Mouse (Mus musculus) mouse trophoblast stem cell (cell line): ENCODE measurements around the gene Gm5737.

Experiments
- in situ Hi-C, 2 experiments: fragments of 300-500 bp; cut with MseI, MboI; formaldehyde crosslinking; loops; 2 replicates in 1 of 2; 3 replicates in 1 of 2; pipeline ENCODE4 v1.15.1; 2025

Gm5737 gene

GRCm38 (mm10) chr7:120811834-120812415 lies at the start of gene Gm5737:
Gene Gm5737 (plus strand): TSS chr7:120812365.
- in situ Hi-C loops = no loop called here

DNA sequence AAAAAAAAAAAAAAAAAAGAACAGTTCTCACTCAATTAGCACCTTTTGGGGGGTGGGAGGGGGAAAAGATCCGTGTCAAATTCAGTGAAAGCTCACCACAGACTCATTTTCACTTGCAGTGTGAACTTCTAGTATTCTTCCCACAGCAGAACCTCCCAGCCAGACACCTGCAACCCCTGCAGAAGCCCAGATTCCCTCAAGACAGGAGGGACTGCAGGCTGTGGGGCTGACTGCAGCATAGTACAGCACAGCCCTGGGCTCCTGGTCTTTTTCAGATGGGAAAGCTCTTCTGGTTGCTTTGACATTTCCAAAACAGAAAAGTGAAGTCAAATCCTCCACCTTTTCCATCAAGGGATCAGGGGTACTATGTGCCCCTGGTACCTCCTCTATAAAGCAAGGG lies 44.8 kb upstream of the Gm5737 start:
- in situ Hi-C loops = no loop called here

DNA sequence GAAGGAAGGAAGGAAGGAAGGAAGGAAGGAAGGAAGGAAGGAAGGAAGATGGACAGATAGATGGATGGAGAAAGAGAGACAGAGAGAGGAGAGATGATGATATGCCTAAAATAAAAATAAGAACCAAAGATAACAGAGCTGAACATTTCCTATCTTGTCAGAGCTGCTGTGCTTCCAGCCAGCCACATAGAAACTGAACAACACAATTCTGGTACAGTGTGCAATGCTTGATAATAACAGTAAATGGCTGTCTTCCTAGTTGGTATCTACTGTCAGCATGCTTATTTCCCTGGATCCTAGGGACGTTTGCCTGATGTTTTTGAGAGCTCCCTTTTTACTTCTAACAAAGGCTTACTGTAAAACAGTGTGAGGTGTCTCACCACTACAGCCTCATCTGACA lies 40.8 kb upstream of the Gm5737 start:
- in situ Hi-C loops = no loop called here

- in situ Hi-C loops = no loop called here
These were observed 34.2 kb upstream of the Gm5737 start for GRCm38 (mm10) chr7:120778012-120778411.

DNA sequence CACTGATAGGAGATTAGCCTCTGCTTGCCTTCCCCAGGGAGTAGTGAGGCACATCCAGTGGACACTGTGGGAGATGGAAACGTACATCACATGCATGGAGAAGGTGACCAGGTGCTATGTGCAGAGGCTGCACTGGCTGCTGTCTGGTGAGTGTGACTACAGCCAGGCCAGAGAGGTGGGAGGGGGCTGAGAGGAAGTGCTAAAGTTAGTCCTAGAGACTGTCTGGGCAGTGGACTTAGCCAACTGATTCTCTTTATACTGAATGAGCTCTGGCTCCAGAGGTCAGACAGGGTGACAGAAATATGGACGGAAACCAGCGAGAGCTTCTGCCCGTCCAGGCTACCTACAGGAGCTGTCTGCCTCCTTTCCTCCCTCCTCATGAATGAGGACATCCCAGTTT lies 16.6 kb upstream of the Gm5737 start:
- in situ Hi-C loops = no loop called here

GRCm38 (mm10) chr7:120796369-120796768 lies 15.8 kb upstream of the Gm5737 start:
- in situ Hi-C loops = no loop called here

GRCm38 (mm10) chr7:120803268-120803667 lies 8.9 kb upstream of the Gm5737 start:
- in situ Hi-C loops = no loop called here

GRCm38 (mm10) chr7:120809705-120810104 lies 2.5 kb upstream of the Gm5737 start:
- in situ Hi-C loops = no loop called here

DNA sequence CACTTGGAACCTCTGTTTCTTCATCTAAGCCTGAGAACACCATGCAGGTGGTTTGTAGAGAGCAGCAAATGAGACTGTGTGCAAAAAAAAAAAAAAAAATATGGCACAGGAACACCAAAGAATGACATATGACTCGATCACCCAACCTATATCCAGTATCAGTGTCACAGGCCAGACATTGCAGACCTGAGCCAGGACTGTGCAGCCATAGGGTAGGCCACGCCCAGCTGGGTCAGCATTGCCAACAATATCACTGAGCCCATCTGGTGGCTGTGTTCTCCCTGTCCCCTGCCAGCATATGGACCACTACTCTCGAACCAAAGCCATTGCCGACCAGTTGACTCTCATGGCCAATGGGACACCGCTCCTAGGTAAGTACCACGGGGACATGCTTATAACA lies 5.4 kb downstream of the Gm5737 start:
- in situ Hi-C loops = no loop called here

GRCm38 (mm10) chr7:120819386-120819785 lies 7.2 kb downstream of the Gm5737 start:
- in situ Hi-C loops = no loop called here

DNA sequence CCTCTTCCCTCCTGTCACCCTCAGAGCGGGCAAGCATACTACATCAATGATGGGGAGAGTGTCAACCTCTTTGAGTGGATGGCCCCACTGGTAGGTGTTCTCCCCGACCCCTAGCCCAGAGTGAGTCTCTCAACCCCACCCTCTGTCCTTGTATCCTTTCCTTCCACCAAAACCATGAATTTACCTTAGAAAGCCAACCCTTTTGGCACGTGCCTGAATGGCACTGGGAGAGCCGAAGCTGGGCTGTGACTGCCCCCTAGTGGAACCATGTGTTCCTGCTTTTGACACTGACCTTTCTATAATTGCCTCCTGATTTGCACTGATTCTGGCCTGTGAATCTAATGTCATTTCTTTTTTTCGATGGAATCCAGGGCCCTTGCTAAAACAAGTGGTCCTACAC lies 11.1 kb downstream of the Gm5737 start:
- in situ Hi-C loops = loop anchor here (5.0 to 10.0 kb wide), 3 partner anchors 68 to 156 kb away; partner anchors contain the start of gene Pdzd9 (in 1 of the 2)

DNA sequence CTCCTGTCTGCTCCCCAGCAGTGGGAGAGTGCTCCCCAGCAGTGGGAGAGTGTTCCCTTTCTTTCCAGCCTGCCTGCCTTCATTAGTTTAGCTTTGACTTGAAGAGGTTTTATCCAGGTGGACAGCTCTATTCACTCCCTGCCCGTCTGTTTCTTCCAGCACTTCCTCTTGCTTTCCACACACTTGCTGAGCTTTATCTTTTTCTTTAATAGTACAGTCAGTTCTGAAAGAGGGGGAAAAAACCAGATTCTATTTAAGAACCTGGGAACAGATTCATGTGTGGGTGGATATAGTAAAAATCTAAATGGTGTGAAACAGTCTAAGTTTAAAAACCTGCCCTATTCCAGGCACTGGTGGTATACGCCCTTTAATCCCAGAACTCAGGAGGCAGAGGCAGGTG lies 12.9 kb downstream of the Gm5737 start:
- in situ Hi-C loops = loop anchor here in 1 of 2 experiments (10.0 kb wide), 1 partner anchor 70 kb away; no protein-coding TSS in a partner anchor

- in situ Hi-C loops = loop anchor here in 1 of 2 experiments (10.0 kb wide), 1 partner anchor 72 kb away; no protein-coding TSS in a partner anchor
These were observed 14.2 kb downstream of the Gm5737 start for GRCm38 (mm10) chr7:120826408-120826807.

DNA sequence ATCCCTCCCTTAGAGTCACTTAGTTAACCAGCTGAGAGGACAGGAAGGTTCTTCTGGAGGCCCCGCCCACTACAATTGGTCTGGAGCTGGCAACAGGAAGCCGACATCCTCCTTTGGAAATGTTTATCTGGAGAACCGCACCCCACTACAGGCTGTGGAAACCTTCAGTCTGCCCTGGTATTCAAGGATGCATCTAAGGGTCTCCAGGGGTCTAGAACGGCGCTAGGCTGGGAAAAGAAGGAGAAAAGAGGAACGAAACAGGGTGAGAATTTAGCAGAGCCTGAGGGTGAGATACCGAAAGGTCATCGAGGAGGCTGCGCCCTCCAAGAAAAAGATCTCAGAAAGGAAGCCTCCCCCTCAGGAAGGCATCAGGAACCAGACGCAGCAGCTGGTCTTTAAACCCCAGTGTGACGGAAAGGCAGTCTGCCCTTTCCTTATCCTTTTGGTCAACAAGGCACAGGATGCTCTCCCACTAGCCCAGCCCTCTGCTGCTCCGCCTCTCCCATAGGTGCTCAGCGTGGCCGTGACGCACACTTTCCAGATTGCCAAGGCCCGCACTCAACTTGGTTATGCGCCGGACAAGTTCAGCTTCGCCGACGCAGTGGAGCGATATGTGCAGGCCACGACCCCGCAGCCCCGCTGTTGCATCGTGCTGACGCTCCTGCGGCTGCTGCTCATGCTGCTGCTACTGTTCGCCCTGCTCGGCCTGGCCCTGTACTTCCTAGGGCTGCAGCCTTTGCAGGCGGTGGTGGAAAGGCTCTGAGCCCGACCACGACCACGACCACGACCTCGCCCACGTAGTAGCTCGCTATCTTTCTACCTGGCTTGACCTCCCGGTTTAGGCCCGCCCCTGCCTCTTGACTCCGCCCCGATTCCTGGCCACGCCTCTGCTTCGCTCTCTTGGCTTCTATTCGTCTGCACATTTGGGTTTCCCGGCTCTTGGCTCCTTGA lies 18.5 kb downstream of the Gm5737 start:
- in situ Hi-C loops = no loop called here

GRCm38 (mm10) chr7:120834426-120834825 lies 22.3 kb downstream of the Gm5737 start:
- in situ Hi-C loops = no loop called here

GRCm38 (mm10) chr7:120834863-120835372 lies 22.8 kb downstream of the Gm5737 start:
- in situ Hi-C loops = loop anchor here (5.0 kb wide), 2 partner anchors 42 to 82 kb away; partner anchors contain the start of gene Polr3e (in 1 of the 2)

- in situ Hi-C loops = loop anchor here (5.0 kb wide), 2 partner anchors 42 to 82 kb away; partner anchors contain the start of gene Polr3e (in 1 of the 2)
These were observed 23.5 kb downstream of the Gm5737 start for GRCm38 (mm10) chr7:120835449-120836359.

DNA sequence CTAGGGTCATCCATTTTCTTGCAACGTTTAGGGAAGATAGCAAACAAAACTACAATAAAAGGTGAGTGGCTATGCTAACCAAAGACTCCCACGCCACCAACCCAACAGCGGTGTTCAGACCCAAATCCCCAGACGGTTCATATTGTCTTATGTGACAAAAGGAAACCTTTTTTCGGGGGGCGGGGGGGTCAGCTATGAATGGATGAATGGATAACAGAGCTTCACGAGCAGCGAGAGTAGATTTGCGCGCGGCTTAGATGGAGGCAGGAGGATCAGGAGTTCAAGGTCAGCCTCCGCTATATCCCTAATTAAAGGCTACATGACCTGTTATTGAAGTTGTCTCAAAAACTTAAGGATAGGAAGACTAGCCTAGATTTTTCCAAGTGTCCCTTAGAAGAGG lies 24.2 kb downstream of the Gm5737 start:
- in situ Hi-C loops = loop anchor here (5.0 kb wide), 2 partner anchors 41 to 81 kb away; partner anchors contain the start of gene Polr3e (in 1 of the 2)

DNA sequence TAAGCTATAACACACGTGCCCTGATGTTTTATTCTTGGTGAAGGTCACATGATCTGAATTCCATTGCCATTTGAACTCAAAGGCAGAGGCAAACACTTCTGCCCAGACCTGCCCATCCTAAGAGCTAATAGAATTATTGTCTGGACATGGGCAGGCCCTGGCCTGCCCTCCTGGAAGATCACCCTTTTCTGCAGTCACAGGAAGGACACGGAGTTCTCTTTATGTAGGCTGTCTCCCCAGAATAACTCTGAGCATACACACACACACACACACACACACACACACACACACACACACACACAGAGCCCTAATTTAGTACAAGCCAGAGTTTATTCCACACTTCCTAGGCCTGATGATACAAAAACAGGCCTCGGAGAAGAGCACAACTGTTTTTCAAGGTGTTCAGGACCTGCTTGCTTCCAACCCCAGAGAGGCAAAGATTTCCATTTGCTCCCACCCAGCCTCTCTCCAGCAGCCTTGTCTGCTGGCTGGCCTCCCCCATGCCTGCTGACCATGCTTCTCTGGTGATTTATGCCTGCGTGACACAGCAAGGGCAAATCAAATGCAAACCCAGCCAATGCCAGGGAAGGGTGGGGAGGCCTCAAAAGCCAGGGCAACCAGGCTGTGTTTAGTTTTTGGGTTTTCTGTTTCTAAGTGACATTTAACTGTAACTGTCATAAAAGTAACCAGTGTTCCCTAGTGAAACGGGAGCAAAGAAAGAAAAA lies 26.4 kb downstream of the Gm5737 start:
- in situ Hi-C loops = loop anchor here (5.0 kb wide), 2 partner anchors 39 to 79 kb away; partner anchors contain the start of gene Polr3e (in 1 of the 2)

- in situ Hi-C loops = loop anchor here (5.0 kb wide), 3 partner anchors 38 to 78 kb away; partner anchors contain the start of gene Polr3e (in 1 of the 2)
These were observed 27.6 kb downstream of the Gm5737 start for GRCm38 (mm10) chr7:120839786-120840185.
